Mouse (Mus musculus) layer of hippocampus, postnatal 36 days (tissue): ENCODE results near the gene Tcp11l2. TPM values are rescaled to one million over a fixed set of nuclear protein-coding genes. Genes with fewer than 3 reads are reported as not detected.
A peak's percentile ranks its signal among the peaks of the same experiment; 100 is the strongest.

ENCODE experiments used
- DNase-seq, 2 experiments: peaks; one replicate each; pipeline ENCODE4 v3.0.0; 2022
- total RNA-seq, 2 experiments: library from RNA; stranded (reverse); gene quantifications; 2 replicates each; pipeline ENCODE4 v1.2.3; 2021

Tcp11l2 gene
- total RNA-seq, 2 experiments from 2014 or later, result 28.4 to 31.1 TPM

- no peak for DNase-seq
These were observed 27.9 kb downstream of the Tcp11l2 start for GRCm38 (mm10) chr10:84604335-84604734.

- no peak for DNase-seq
These were observed 31.9 kb downstream of the Tcp11l2 start for GRCm38 (mm10) chr10:84608361-84608760.

- DNase-seq, result no peak
These were observed 33.9 kb downstream of the Tcp11l2 start for GRCm38 (mm10) chr10:84610324-84610723.

GRCm38 (mm10) chr10:84610783-84611182 lies 34.4 kb downstream of the Tcp11l2 start:
- DNase-seq, result no peak

- DNase-seq, result no peak
These were observed 35.2 kb downstream of the Tcp11l2 start for GRCm38 (mm10) chr10:84611664-84612063.

- DNase-seq, result no peak
These were observed 35.9 kb downstream of the Tcp11l2 start for GRCm38 (mm10) chr10:84612281-84612680.

GRCm38 (mm10) chr10:84613366-84613765 lies 36.9 kb downstream of the Tcp11l2 start:
- no peak for DNase-seq

- DNase-seq, result no peak
These were observed 38.6 kb downstream of the Tcp11l2 start for GRCm38 (mm10) chr10:84615076-84615475.

- peak; percentile 93 to 94 for DNase-seq
These were observed 45.7 kb downstream of the Tcp11l2 start, which contains the start of gene Polr3b for GRCm38 (mm10) chr10:84621826-84622790. Gene Polr3b (plus strand): TSS chr10:84622292.

- DNase-seq, result no peak
These were observed 54.8 kb downstream of the Tcp11l2 start for GRCm38 (mm10) chr10:84631182-84631581.

GRCm38 (mm10) chr10:84632005-84632404 lies 55.6 kb downstream of the Tcp11l2 start:
- DNase-seq, result no peak

GRCm38 (mm10) chr10:84636656-84637055 lies 60.2 kb downstream of the Tcp11l2 start:
- no peak for DNase-seq

- DNase-seq, result no peak
These were observed 62.0 kb downstream of the Tcp11l2 start for GRCm38 (mm10) chr10:84638382-84638781.

GRCm38 (mm10) chr10:84639525-84640287 lies 63.3 kb downstream of the Tcp11l2 start:
- no peak for DNase-seq

GRCm38 (mm10) chr10:84640861-84641260 lies 64.4 kb downstream of the Tcp11l2 start:
- DNase-seq, result no peak

GRCm38 (mm10) chr10:84641576-84641975 lies 65.2 kb downstream of the Tcp11l2 start:
- no peak for DNase-seq

GRCm38 (mm10) chr10:84645940-84646339 lies 69.5 kb downstream of the Tcp11l2 start:
- no peak for DNase-seq

- DNase-seq, result peak; percentile 58 to 66
These were observed 70.2 kb downstream of the Tcp11l2 start for GRCm38 (mm10) chr10:84646506-84647102.

- DNase-seq, result no peak
These were observed 70.8 kb downstream of the Tcp11l2 start for GRCm38 (mm10) chr10:84647264-84647663.

GRCm38 (mm10) chr10:84648911-84649310 lies 72.5 kb downstream of the Tcp11l2 start:
- no peak for DNase-seq

GRCm38 (mm10) chr10:84654029-84654428 lies 77.6 kb downstream of the Tcp11l2 start:
- no peak for DNase-seq

GRCm38 (mm10) chr10:84654731-84655130 lies 78.3 kb downstream of the Tcp11l2 start:
- no peak for DNase-seq

- DNase-seq, result no peak
These were observed 80.2 kb downstream of the Tcp11l2 start for GRCm38 (mm10) chr10:84656618-84657017.
